Mouse (Mus musculus) erythroblast, embryonic 14.5 days (primary cell): ENCODE results near the gene Mycbp. TPM values are rescaled to one million over a fixed set of nuclear protein-coding genes. Genes with fewer than 3 reads are reported as not detected.

Experiments
- H3K27me3 ChIP-seq: 2 replicates; pipeline ENCODE4 v1.6.1; 2012; ENCODE audit warnings: inconsistent platforms; ENCODE audit not compliant: control insufficient read depth
- H3K36me3 ChIP-seq: 2 replicates; pipeline ENCODE4 v1.6.1; 2012; ENCODE audit warnings: mild to moderate bottlenecking, inconsistent platforms; ENCODE audit not compliant: control insufficient read depth
- H3K4me1 ChIP-seq: 2 replicates; pipeline ENCODE4 v1.6.1; 2012; ENCODE audit warnings: inconsistent platforms; ENCODE audit not compliant: control insufficient read depth
- H3K4me3 ChIP-seq: replicated peaks from 2 replicates; pipeline ENCODE3; 2012; ENCODE audit warnings: moderate library complexity, mild to moderate bottlenecking, inconsistent platforms
- H3K9me3 ChIP-seq: 2 replicates; pipeline ENCODE4 v1.6.1; 2012; ENCODE audit warnings: low read length, inconsistent platforms, mixed read lengths; ENCODE audit not compliant: control insufficient read depth
- GATA1 ChIP-seq: IDR thresholded peaks from 2 replicates; pipeline ENCODE4 v1.6.1; 2012; ENCODE audit warnings: low read length, inconsistent platforms, mixed read lengths
- TAL1 ChIP-seq: IDR thresholded peaks from 3 replicates; pipeline ENCODE4 v1.6.1; 2012; ENCODE audit warnings: low read length, inconsistent platforms, mixed read lengths
- polyA plus RNA-seq: library from polyadenylated mRNA; stranded (reverse); fragments of >175 nt; gene quantifications from 2 replicates; pipeline ENCODE4 v1.2.3, GENCODE M21; 2012

Mycbp gene
- polyA plus RNA-seq, 1 experiment, result 5.4 TPM

DNA sequence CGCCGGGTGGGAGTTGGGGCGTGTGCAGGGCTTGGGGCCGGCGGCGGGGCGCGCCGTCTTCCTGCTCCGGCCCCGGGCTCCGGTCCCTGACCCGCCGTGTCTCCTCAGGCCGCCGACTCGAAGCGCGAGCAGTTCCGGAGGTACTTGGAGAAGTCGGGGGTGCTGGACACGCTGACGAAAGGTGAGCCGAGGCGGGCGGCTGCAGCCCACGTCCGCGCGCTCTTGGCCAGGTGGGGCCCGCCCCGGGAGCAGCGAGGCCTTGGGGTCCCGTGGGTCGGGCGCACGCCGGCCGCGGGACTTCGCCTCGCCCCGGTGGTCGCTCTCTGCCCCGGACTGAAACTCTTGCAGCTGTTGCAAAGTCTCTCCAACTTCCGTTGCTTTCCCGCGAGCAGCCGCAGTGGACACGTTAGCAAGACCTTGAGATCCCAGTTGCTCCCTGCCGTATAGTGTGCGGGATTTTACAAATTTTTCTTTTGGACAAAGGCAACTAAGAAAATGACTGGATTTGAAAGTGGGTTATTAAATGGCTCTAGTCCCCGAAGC lies 565 bp downstream of the Mycbp start:
- Histone ChIP-seq H3K4me3 (peak overlapping the region; percentile 94), H3K27me3 (no peaks in the 10 kb centered on the region), H3K4me1 (peaks cover 36% of the 10 kb centered on the region)

DNA sequence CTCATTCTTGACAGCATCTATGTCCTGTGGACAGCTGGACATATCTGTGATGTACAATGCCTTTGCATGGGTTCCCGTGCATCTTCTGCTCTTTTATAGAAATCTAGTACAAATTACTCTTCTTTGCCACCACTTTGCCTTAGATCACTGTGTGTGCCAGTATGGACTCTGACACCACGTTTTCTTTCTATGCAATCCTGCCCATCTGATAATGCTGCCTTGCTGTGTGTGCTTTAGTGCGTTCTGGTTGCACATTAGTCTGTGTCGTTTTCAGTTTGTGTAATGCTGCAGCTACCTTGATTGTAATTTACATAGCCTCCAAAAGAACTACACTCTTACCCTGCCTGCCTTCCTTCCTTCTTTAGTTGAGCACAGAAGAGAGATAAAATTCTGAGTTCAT lies 6.9 kb downstream of the Mycbp start:
- no peaks in the 10 kb centered on the region for H3K9me3 ChIP-seq
- peaks cover 59% of the 10 kb centered on the region for H3K36me3 ChIP-seq
- no peak overlapping the region for H3K4me3 ChIP-seq
- TF ChIP-seq TAL1, result no peak
- no peak for TF ChIP-seq GATA1
- no peaks in the 10 kb centered on the region for H3K27me3 ChIP-seq
- H3K4me1 ChIP-seq, result peaks cover 15% of the 10 kb centered on the region

More for the DNA sequence above, 565 bp downstream of the Mycbp start:
- H3K36me3 ChIP-seq, result peaks cover 25% of the 10 kb centered on the region
- H3K9me3 ChIP-seq, result no peaks in the 10 kb centered on the region
- TF ChIP-seq GATA1 (no peak), TAL1 (no peak)

DNA sequence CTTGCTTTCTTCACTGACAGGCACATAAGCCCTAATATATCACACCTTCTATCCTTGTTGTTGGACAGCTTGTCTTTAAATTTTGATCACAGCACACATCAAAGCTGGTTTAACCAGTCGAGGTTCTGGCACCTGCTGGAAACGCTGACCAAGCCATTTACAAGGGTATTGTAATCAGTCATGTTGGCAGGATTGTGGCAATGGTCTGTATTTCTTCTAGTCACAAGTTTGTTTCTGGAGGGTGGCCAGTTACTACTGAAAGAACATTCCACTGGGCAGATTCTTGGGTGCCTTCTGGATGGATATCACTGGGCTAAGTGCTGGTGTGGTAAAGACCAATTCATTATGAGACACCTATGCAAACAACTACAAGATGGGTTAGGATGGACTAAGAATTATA lies 7.8 kb downstream of the Mycbp start:
- Histone ChIP-seq H3K4me1 (peaks cover 15% of the 10 kb centered on the region), H3K36me3 (peaks cover 54% of the 10 kb centered on the region), H3K4me3 (no peak overlapping the region), H3K9me3 (no peaks in the 10 kb centered on the region), H3K27me3 (no peaks in the 10 kb centered on the region)
- TF ChIP-seq TAL1 (no peak), GATA1 (no peak)

DNA sequence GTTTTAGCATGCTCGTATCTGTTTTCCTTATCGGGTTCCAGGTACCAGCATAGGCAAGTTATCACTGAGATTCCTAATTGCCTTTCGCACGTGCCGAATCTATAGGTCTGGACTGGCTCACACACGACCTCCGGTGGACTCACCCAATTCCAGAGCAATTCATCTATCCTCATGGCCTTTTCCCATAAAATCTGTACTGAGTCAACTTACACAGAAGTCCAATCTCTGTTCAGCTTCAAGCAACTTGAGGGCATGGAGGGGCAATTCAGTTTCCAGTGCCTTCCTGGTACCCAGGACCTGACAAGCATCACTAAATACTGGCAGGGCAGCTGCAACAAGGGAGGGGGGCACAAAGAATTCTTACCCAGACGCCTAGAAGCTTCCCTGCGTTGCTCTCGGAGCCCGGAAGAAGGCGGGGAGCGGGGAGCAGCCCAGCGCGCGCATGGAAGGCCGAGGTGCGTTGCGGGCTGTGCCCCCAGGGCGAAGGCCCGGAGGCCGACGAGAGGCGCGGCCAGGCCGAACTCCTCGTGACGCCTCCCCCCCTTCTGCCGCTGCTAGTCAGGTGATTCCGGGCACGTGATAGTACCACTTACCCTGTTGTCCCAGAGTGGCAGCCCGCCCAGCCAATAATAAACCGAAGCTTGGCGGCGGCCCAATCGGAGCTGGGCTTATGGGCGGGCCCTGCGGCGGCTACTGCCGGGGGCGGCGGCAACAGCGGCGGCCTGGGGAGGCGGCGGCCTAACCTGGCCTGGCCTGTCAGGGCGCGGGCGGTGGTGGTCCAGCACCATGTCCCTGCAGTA lies 12.3 kb downstream of the Mycbp start, which contains the start of gene Rragc:
Gene Rragc, plus strand, starts transcription at position 699 of the 800 bp plus-strand sequence.
- H3K4me1 ChIP-seq, result peaks cover 28% of the 10 kb centered on the region
- TF ChIP-seq TAL1 (no peak), GATA1 (no peak)

DNA sequence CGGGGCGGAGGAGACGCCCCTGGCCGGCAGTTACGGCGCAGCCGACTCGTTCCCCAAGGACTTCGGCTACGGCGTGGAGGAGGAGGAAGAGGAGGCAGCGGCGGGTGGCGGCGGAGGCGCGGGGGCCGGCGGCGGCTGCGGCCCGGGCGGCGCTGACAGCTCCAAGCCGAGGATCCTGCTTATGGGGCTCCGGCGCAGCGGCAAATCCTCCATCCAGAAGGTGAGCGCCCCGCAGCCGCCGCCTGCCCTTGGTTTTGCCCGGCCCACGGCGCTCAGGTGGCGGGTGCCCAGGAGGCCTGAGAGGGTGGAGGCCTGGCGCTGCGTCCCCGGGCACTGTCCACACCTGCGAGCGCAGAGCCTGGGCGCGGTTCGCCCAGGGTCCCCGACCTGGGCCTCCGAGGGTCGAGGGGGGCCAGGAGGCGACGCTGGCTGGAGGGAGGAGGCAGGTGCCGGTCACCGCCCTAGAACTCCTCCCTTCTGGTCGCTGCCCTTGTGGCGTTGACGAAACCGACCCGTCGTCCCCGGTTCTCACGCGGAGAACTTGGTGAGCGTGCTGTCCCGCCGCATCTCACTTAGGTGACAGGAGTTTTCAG lies 13.0 kb downstream of the Mycbp start, which contains the start of gene 4930535I16Rik:
Gene 4930535I16Rik, minus strand, starts transcription at position 475 of the 593 bp plus-strand sequence.
- Histone ChIP-seq H3K4me1 (peaks cover 28% of the 10 kb centered on the region), H3K9me3 (no peaks in the 10 kb centered on the region), H3K36me3 (peaks cover 43% of the 10 kb centered on the region), H3K27me3 (no peaks in the 10 kb centered on the region), H3K4me3 (peak within 1 kb of the TSS; percentile 97)
- no peak for TF ChIP-seq GATA1
- no peak for TF ChIP-seq TAL1

More for the DNA sequence above, 12.3 kb downstream of the Mycbp start, which contains the start of gene Rragc:
- Histone ChIP-seq H3K4me3 (peak within 1 kb of the TSS; percentile 97), H3K9me3 (no peaks in the 10 kb centered on the region), H3K36me3 (peaks cover 43% of the 10 kb centered on the region), H3K27me3 (no peaks in the 10 kb centered on the region)

DNA sequence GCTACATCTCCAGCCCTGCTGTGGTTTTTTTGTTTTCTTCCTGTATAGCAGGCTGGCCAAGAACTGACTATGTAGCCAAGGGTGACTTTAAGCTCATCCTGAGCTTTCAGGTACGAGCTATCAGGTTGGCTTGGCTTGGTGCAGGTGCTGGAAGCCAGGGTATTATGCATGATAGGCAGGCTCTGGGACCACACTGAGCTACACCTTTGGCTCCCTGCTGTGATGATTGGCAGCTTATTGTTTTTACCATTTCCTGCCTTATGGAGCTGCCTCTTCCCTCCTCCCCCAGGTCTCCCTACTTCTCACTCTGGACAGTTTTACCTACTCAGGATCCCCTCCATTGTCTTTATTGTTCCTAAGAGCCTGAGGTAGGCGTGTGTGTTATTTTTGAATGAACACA lies 14.2 kb downstream of the Mycbp start:
- H3K4me3 ChIP-seq, result peak overlapping the region; percentile 97
- peaks cover 43% of the 10 kb centered on the region for H3K36me3 ChIP-seq
- H3K9me3 ChIP-seq, result no peaks in the 10 kb centered on the region
- peaks cover 28% of the 10 kb centered on the region for H3K4me1 ChIP-seq
- H3K27me3 ChIP-seq, result no peaks in the 10 kb centered on the region
- TF ChIP-seq TAL1, result no peak
- TF ChIP-seq GATA1, result no peak

DNA sequence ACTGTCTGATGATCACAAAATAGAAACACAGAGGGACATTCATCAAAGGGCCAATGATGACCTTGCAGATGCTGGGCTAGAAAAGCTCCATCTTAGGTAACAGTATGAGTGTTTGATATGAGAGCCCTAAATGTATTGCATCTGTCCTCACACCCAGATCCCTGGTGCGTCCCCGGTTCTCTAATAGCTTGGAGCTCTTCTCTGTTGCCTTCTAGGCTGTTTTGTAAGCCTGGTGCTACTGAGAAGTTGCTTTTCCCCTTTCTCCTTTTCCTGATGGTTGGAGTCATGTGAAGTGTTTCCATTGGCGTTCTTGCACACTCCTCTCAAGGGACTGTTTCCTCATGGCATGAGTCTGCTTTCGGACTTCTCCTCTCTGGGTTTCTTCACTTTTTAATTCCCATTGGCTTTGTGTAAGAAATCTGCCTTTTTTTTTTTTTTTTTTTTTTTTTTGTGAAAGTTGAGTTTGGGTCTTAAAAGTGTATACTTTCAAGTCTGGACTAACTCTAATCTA lies 16.5 kb downstream of the Mycbp start:
- TF ChIP-seq TAL1, result no peak
- no peak for TF ChIP-seq GATA1
- no peaks in the 10 kb centered on the region for H3K9me3 ChIP-seq
- H3K27me3 ChIP-seq, result no peaks in the 10 kb centered on the region
- peaks cover 60% of the 10 kb centered on the region for H3K36me3 ChIP-seq
- no peak overlapping the region for H3K4me3 ChIP-seq
- peaks cover 26% of the 10 kb centered on the region for H3K4me1 ChIP-seq

DNA sequence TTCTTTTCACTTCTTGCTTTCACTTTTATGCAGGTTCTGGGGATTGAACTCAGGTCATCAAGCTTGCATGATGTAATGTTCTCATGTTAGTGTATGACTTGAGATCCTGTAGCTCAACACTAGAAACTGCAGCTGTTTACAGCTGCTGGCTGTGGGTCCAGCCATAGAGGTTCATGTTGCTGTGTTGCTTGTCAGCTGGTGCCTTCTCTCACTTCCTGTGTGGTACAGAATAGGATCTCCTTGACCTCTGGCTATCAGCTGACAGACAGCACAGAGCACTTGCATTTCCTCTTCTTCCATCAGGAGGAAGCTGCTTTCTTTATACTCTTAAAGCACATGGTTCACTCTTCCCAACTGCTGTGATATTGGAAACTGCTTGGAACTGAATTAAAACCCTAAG lies 23.3 kb downstream of the Mycbp start:
- no peak for TF ChIP-seq GATA1
- no peak for TF ChIP-seq TAL1
- Histone ChIP-seq H3K9me3 (no peaks in the 10 kb centered on the region), H3K4me1 (no peaks in the 10 kb centered on the region), H3K36me3 (peaks cover 81% of the 10 kb centered on the region), H3K27me3 (no peaks in the 10 kb centered on the region), H3K4me3 (no peak overlapping the region)

DNA sequence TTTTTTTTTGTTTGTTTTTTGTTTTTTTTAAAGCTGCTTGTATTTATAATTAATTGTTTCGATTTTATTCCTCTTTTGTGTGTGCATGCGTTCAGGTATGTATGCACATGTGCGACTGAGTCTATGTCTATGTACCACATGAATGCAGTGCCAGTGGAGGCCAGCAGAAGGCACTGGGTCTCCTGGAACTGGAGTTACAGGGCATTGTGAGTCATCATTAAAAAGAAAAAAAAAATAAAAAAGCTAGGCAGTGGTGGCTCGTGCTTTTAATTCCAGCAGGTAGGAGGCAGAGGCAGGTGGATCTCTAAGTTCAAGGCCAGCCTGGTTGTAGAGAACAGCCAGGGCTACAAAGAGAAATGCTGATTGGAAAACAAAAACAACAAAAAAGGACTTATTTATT lies 25.4 kb downstream of the Mycbp start:
- TF ChIP-seq GATA1, result no peak
- no peak for TF ChIP-seq TAL1
- H3K27me3 ChIP-seq, result no peaks in the 10 kb centered on the region
- H3K4me1 ChIP-seq, result no peaks in the 10 kb centered on the region
- no peaks in the 10 kb centered on the region for H3K9me3 ChIP-seq
- H3K4me3 ChIP-seq, result no peak overlapping the region
- H3K36me3 ChIP-seq, result peaks cover 79% of the 10 kb centered on the region
